Mouse (Mus musculus) stomach, postnatal 0 days (tissue): ENCODE measurements around the gene Krt8. TPM values are rescaled to one million over a fixed set of nuclear protein-coding genes. Genes with fewer than 3 reads are reported as not detected.
"Not testable (repeated sequence)": the region's sequence is repeated elsewhere in the genome, so short reads cannot be mapped to it uniquely, and the experiment has no call there.

Experiments
- ATAC-seq: fragments of 200-750 bp; cut with Nextera tagmentation; 2 replicates; pipeline ENCODE4 v1.8.0; 2017; ENCODE audit not compliant: low FRiP score, low TSS enrichment
- DNase-seq: peaks from one replicate; pipeline ENCODE4 v3.0.0-alpha.2; 2016; ENCODE audit warnings: low spot score
- H3K27ac ChIP-seq: fragments of 300-500 bp; sonication (generic); replicated peaks from 2 replicates; pipeline ENCODE4 v1.5.1; 2014; ENCODE audit warnings: mild to moderate bottlenecking, control low read depth
- H3K27me3 ChIP-seq: fragments of 300-500 bp; sonication (generic); 2 replicates; pipeline ENCODE4 v1.6.1; 2014; ENCODE audit warnings: low read length; ENCODE audit not compliant: control insufficient read depth, insufficient read depth
- H3K36me3 ChIP-seq: fragments of 300-500 bp; sonication (generic); 2 replicates; pipeline ENCODE4 v1.6.1; 2014; ENCODE audit warnings: low read length, mixed read lengths; ENCODE audit not compliant: control insufficient read depth, insufficient read depth
- H3K4me1 ChIP-seq: fragments of 300-500 bp; sonication (generic); replicated peaks from 2 replicates; pipeline ENCODE4 v1.6.1; 2014; ENCODE audit warnings: antibody characterized with exemption; ENCODE audit not compliant: control insufficient read depth, insufficient read depth
- H3K4me2 ChIP-seq: fragments of 300-500 bp; sonication (generic); replicated peaks from 2 replicates; pipeline ENCODE4 v1.6.1; 2014; ENCODE audit warnings: low read depth, mild to moderate bottlenecking, control low read depth, moderate library complexity
- H3K4me3 ChIP-seq: fragments of 300-500 bp; sonication (generic); 2 replicates; pipeline ENCODE4 v1.5.1; 2014; ENCODE audit warnings: low read depth, low read length, control low read depth
- H3K9ac ChIP-seq: fragments of 300-500 bp; sonication (generic); 2 replicates; pipeline ENCODE4 v1.6.1; 2014; ENCODE audit warnings: mild to moderate bottlenecking, low read length, control low read depth, mixed read lengths
- H3K9me3 ChIP-seq: fragments of 300-500 bp; sonication (generic); 2 replicates; pipeline ENCODE4 v1.6.1; 2016; ENCODE audit warnings: low read length; ENCODE audit not compliant: control insufficient read depth
- CTCF ChIP-seq: IDR thresholded peaks from 2 replicates; pipeline ENCODE4 v1.5.1; 2016; ENCODE audit warnings: antibody characterized with exemption, low read depth, mild to moderate bottlenecking, moderate library complexity
- EP300 ChIP-seq: optimal IDR thresholded peaks from 2 replicates; pipeline ENCODE3; 2016; ENCODE audit warnings: antibody characterized with exemption
- WGBS: fragments of 180-500 bp; shearing (Covaris S2); extraction: QIAGEN DNeasy Blood & Tissue Kit; methylation state at CpG from one replicate; pipeline ENCODE4 v1.1.7; 2014; 5-methylcytosine and 5-hydroxymethylcytosine counted together
- polyA plus RNA-seq: library from polyadenylated mRNA; unstranded; fragments of >200 nt; fragmentation: Nextera tagmentation; extraction: Ambion mirVana; gene quantifications from 2 replicates; pipeline ENCODE4 v1.2.1, GENCODE M21; 2015

The Krt8 gene
- polyA plus RNA-seq, 1 experiment from 2014 or later: 1,902 TPM

GRCm38 (mm10) chr15:101999156-101999555 is 5.1 kb downstream of the Krt8 start:
- TF ChIP-seq EP300 (no peak), CTCF (no peak)

GRCm38 (mm10) chr15:101996450-101997078 is 7.7 kb downstream of the Krt8 start:
- H3K9me3 ChIP-seq, H3K4me3 ChIP-seq, H3K9ac ChIP-seq, H3K4me2 ChIP-seq, DNase-seq, H3K4me1 ChIP-seq, ATAC-seq, H3K27me3 ChIP-seq, H3K36me3 ChIP-seq: not testable (repeated sequence)
- H3K27ac ChIP-seq: peak overlapping the region; percentile 77
- WGBS: 77% methylated on average over 10 of the region's 11 CpGs

More at GRCm38 (mm10) chr15:101999156-101999555, 5.1 kb downstream of the Krt8 start:
- no peak overlapping the region for H3K4me3 ChIP-seq
- no peaks in the 10 kb centered on the region for H3K4me1 ChIP-seq
- H3K27me3 ChIP-seq: no peaks in the 10 kb centered on the region
- no peak for ATAC-seq
- H3K36me3 ChIP-seq: no peaks in the 10 kb centered on the region
- no peaks in the 10 kb centered on the region for H3K9me3 ChIP-seq
- H3K27ac ChIP-seq: no peak overlapping the region
- H3K4me2 ChIP-seq: no peak overlapping the region
- no peak for DNase-seq
- no peak overlapping the region for H3K9ac ChIP-seq
- WGBS: 85% methylated on average over 11 of the region's 11 CpGs

GRCm38 (mm10) chr15:101995484-101996236 is 8.6 kb downstream of the Krt8 start:
- DNase-seq (peak; percentile 81), ATAC-seq (peak; percentile 83)
- H3K9ac ChIP-seq: no peak overlapping the region
- H3K4me3 ChIP-seq: no peak overlapping the region
- H3K9me3 ChIP-seq: no peaks in the 10 kb centered on the region
- 60% methylated on average over 4 of the region's 4 CpGs for WGBS
- H3K4me1 ChIP-seq: no peaks in the 10 kb centered on the region
- no peaks in the 10 kb centered on the region for H3K27me3 ChIP-seq
- H3K4me2 ChIP-seq: no peak overlapping the region
- H3K27ac ChIP-seq: peak overlapping the region; percentile 77
- no peak for TF ChIP-seq EP300
- H3K36me3 ChIP-seq: no peaks in the 10 kb centered on the region

- no peak overlapping the region for H3K9ac ChIP-seq
- H3K36me3 ChIP-seq: no peaks in the 10 kb centered on the region
- H3K27ac ChIP-seq: peak overlapping the region; percentile 71
- no peaks in the 10 kb centered on the region for H3K9me3 ChIP-seq
- H3K4me2 ChIP-seq: no peak overlapping the region
- H3K27me3 ChIP-seq: no peaks in the 10 kb centered on the region
- no peak for TF ChIP-seq CTCF
- no peak for TF ChIP-seq EP300
- ATAC-seq (peak; percentile 70), DNase-seq (peak; percentile 86)
- H3K4me3 ChIP-seq: no peak overlapping the region
- H3K4me1 ChIP-seq: no peaks in the 10 kb centered on the region
- WGBS: 57% methylated on average over 6 of the region's 6 CpGs
These were observed 9.9 kb downstream of the Krt8 start for GRCm38 (mm10) chr15:101994365-101994764.

GRCm38 (mm10) chr15:101990946-101991345 is 13.3 kb downstream of the Krt8 start:
- Histone ChIP-seq H3K4me2 (no peak overlapping the region), H3K27me3 (no peaks in the 10 kb centered on the region), H3K27ac (no peak overlapping the region), H3K36me3 (no peaks in the 10 kb centered on the region), H3K9ac (no peak overlapping the region), H3K4me3 (no peak overlapping the region), H3K4me1 (no peaks in the 10 kb centered on the region), H3K9me3 (no peaks in the 10 kb centered on the region)
- TF ChIP-seq CTCF (no peak), EP300 (no peak)
- WGBS: 81% methylated on average over 6 of the region's 6 CpGs
- no peak for ATAC-seq
- DNase-seq: no peak

GRCm38 (mm10) chr15:101988714-101989113 is 15.6 kb downstream of the Krt8 start:
- Histone ChIP-seq H3K4me3 (no peak overlapping the region), H3K4me1 (no peaks in the 10 kb centered on the region), H3K36me3 (no peaks in the 10 kb centered on the region), H3K9me3 (no peaks in the 10 kb centered on the region), H3K4me2 (no peak overlapping the region), H3K27me3 (no peaks in the 10 kb centered on the region), H3K9ac (no peak overlapping the region), H3K27ac (no peak overlapping the region)
- WGBS: 63% methylated on average over 8 of the region's 8 CpGs
- ATAC-seq: no peak
- TF ChIP-seq CTCF (peak; percentile 47), EP300 (no peak)
- no peak for DNase-seq
